Comparison of ENCODE assay signal across 9 mouse cellular contexts in genomic region chr2:38356428-38357260, GRCm38 (mm10). TPM values are rescaled to one million over a fixed set of nuclear protein-coding genes. Genes with fewer than 3 reads are reported as not detected.
DNase-seq lines count a peak whose midpoint lies in the region; ATAC-seq lines count a peak whose summit lies in the region.
"Had no signal": no experiment of that assay in that cellular context is flagged by ENCODE, and none has a peak within 500 bp of the region (broad histone marks: within the 10 kb centered on the region; RNA-seq: fewer than 3 reads in every experiment).

No protein-coding gene starts in this region.

- H3K4me3 ChIP-seq in lung, embryonic 15.5 days = 0 out of 2 replicates have a peak overlapping the region, but pooled peaks have one; percentile 4
- peak overlapping the region; percentile 93 for H3K4me3 ChIP-seq in forebrain, embryonic 11.5 days (ENCODE audit: low read depth, low read length)
- H3K4me3 ChIP-seq in limb, embryonic 13.5 days = peak overlapping the region; percentile 70
- H3K4me3 ChIP-seq in stomach, embryonic 14.5 days (ENCODE audit: low read depth, low read length) = peak overlapping the region; percentile 0; the same call in 1 of the 2 replicates

- no peaks in the 10 kb centered on the region for H3K36me3 ChIP-seq in lung, embryonic 15.5 days
- H3K36me3 ChIP-seq in forebrain, embryonic 11.5 days (ENCODE audit: control insufficient read depth, insufficient read depth, low read length) = peaks cover 11% of the 10 kb centered on the region; the same call in 1 of the 2 replicates
- peaks cover 12% of the 10 kb centered on the region for H3K36me3 ChIP-seq in limb, embryonic 13.5 days
- no peaks in the 10 kb centered on the region for H3K36me3 ChIP-seq in stomach, embryonic 14.5 days (ENCODE audit: control insufficient read depth, insufficient read depth, low read length)

- H3K9ac ChIP-seq in lung, embryonic 15.5 days = no peak overlapping the region
- peak overlapping the region; percentile 99 for H3K9ac ChIP-seq in forebrain, embryonic 11.5 days (ENCODE audit: low read length)
- H3K9ac ChIP-seq in limb, embryonic 13.5 days = peak overlapping the region; percentile 73
- H3K9ac ChIP-seq in stomach, embryonic 14.5 days (replicated peaks; ENCODE audit: low read depth, low read length) = no peak overlapping the region

- H3K27me3 ChIP-seq in lung, embryonic 15.5 days = peaks cover 100% of the 10 kb centered on the region
- peaks cover 23% of the 10 kb centered on the region for H3K27me3 ChIP-seq in forebrain, embryonic 11.5 days (ENCODE audit: control insufficient read depth, insufficient read depth, low read length)
- peaks cover 82% of the 10 kb centered on the region for H3K27me3 ChIP-seq in limb, embryonic 13.5 days
- peaks cover 88% of the 10 kb centered on the region for H3K27me3 ChIP-seq in stomach, embryonic 14.5 days (ENCODE audit: control insufficient read depth, insufficient read depth, low read length)

- peaks cover 16% of the 10 kb centered on the region for H3K4me1 ChIP-seq in lung, embryonic 15.5 days
- peaks cover 19% of the 10 kb centered on the region for H3K4me1 ChIP-seq in forebrain, embryonic 11.5 days (replicated peaks; ENCODE audit: control insufficient read depth, insufficient read depth, low read length)
- H3K4me1 ChIP-seq in limb, embryonic 13.5 days = peaks cover 65% of the 10 kb centered on the region
- H3K4me1 ChIP-seq in stomach, embryonic 14.5 days (ENCODE audit: control insufficient read depth, insufficient read depth, low read length) = peaks cover 9% of the 10 kb centered on the region; the same call in 1 of the 2 replicates

- peak overlapping the region; percentile 32 for H3K4me2 ChIP-seq in lung, embryonic 15.5 days
- peak overlapping the region; percentile 85 for H3K4me2 ChIP-seq in forebrain, embryonic 11.5 days (ENCODE audit: low read depth, low read length, severe bottlenecking)
- H3K4me2 ChIP-seq in limb, embryonic 13.5 days (replicated peaks) = peak overlapping the region; percentile 82
- H3K4me2 ChIP-seq in stomach, embryonic 14.5 days (replicated peaks; ENCODE audit: low read depth, low read length) = 0 out of 2 replicates have a peak overlapping the region, but pooled peaks have one; percentile 4

- no peak for DNase-seq in lung, postnatal 14 days
- peak; percentile 80 for DNase-seq in forebrain, embryonic 11.5 days (ENCODE audit: low spot score)
- DNase-seq: gastrocnemius, postnatal 14 days had no signal

- no peaks in the 10 kb centered on the region for H3K9me3 ChIP-seq in lung, embryonic 15.5 days
- no peaks in the 10 kb centered on the region for H3K9me3 ChIP-seq in forebrain, embryonic 11.5 days (ENCODE audit: control insufficient read depth, low read length)
- H3K9me3 ChIP-seq in limb, embryonic 13.5 days = no peaks in the 10 kb centered on the region
- H3K9me3 ChIP-seq in stomach, embryonic 14.5 days (ENCODE audit: control insufficient read depth, low read depth, low read length) = no peaks in the 10 kb centered on the region

- ATAC-seq in lung, embryonic 15.5 days (ENCODE audit: borderline replicate concordance, extremely low read depth, low FRiP score, low TSS enrichment) = no peak
- peak; percentile 20 for ATAC-seq in forebrain, embryonic 11.5 days (replicated peaks; ENCODE audit: low FRiP score)
- ATAC-seq in limb, embryonic 13.5 days (ENCODE audit: low FRiP score, low read depth) = no peak
- ATAC-seq in stomach, embryonic 14.5 days (ENCODE audit: insufficient number of reproducible peaks, insufficient read depth, low FRiP score, low read depth) = no peak
- ATAC-seq in erythroid progenitor cell, adult 5-6 weeks (replicated peaks; ENCODE audit: low FRiP score, poor library complexity, severe bottlenecking) = no peak
- ATAC-seq in frontal cortex, adult (ENCODE audit: low TSS enrichment) = no peak
- ATAC-seq: activated CD4-positive, CD25-positive, alpha-beta regulatory T cell, adult 4 months had no signal

- 3% methylated on average over 53 of the region's 53 CpGs for WGBS in lung, embryonic 15.5 days
- under 1% methylated on average over 53 of the region's 53 CpGs for WGBS in forebrain, embryonic 11.5 days
- 2% methylated on average over 53 of the region's 53 CpGs for WGBS in limb, embryonic 13.5 days
- WGBS in stomach, embryonic 14.5 days = 1% methylated on average over 53 of the region's 53 CpGs

- H3K27ac ChIP-seq in lung, embryonic 15.5 days = no peak overlapping the region
- peak overlapping the region; percentile 97 for H3K27ac ChIP-seq in forebrain, embryonic 11.5 days (ENCODE audit: low read depth, low read length)
- peak overlapping the region; percentile 44; the same call in 1 of the 2 replicates for H3K27ac ChIP-seq in limb, embryonic 13.5 days
- H3K27ac ChIP-seq in stomach, embryonic 14.5 days (ENCODE audit: low read length) = no peak overlapping the region

RNA-seq across cellular contexts. Expression of gene Lhx2, which starts 17.6 kb away (rescaled TPM):
- 0.05 TPM in 1 of 2 replicates, not detected in the other for polyA plus RNA-seq in lung, embryonic 15.5 days (2015; fragmentation: Nextera tagmentation; extraction: Ambion mirVana)
- 175 and 195 TPM in 2 replicates for polyA plus RNA-seq in forebrain, embryonic 11.5 days (2014; fragmentation: Nextera tagmentation; extraction: Ambion mirVana)
- polyA plus RNA-seq in limb, embryonic 13.5 days (2015; fragmentation: Nextera tagmentation; extraction: Ambion mirVana) = 15.4 and 17.4 TPM in 2 replicates
- polyA plus RNA-seq in stomach, embryonic 14.5 days (2014; fragmentation: Nextera tagmentation; extraction: Ambion mirVana) = not detected in 2 replicates
- total RNA-seq in erythroid progenitor cell, adult 5-6 weeks (2015; ENCODE audit: low replicate concordance) = not detected in 2 replicates
- not detected in 2 replicates for total RNA-seq in erythroid progenitor cell, adult 5-6 weeks (2017; ENCODE audit: low replicate concordance)
- polyA plus RNA-seq: activated CD4-positive, CD25-positive, alpha-beta regulatory T cell, adult 4 months had no signal

Comparison
In these comparisons a context has a peak if more than half of its experiments do, and no peak if none do; other contexts are left out.
1. H3K27ac ChIP-seq: peak in forebrain, embryonic 11.5 days (single experiment) and limb, embryonic 13.5 days (single experiment); none in lung, embryonic 15.5 days (single experiment) and stomach, embryonic 14.5 days (single experiment).
2. H3K4me2 ChIP-seq: peak in every context shown above with its lines; median percentile 85 in forebrain, embryonic 11.5 days; 82 in limb, embryonic 13.5 days; 32 in lung, embryonic 15.5 days; 4 in stomach, embryonic 14.5 days.
3. H3K4me3 ChIP-seq: peak in every context shown above with its lines; median percentile 93 in forebrain, embryonic 11.5 days; 70 in limb, embryonic 13.5 days; 4 in lung, embryonic 15.5 days; 0 in stomach, embryonic 14.5 days.
4. H3K9ac ChIP-seq: peak in forebrain, embryonic 11.5 days (single experiment) and limb, embryonic 13.5 days (single experiment); none in lung, embryonic 15.5 days (single experiment) and stomach, embryonic 14.5 days (single experiment).
5. RNA of gene Lhx2, which starts 17.6 kb away (polyA plus RNA-seq): 175 to 195 TPM in forebrain, embryonic 11.5 days and 15.4 to 17.4 TPM in limb, embryonic 13.5 days; 0.05 TPM in lung, embryonic 15.5 days and not detected in stomach, embryonic 14.5 days; every median in the first group is over 10 times any median in the second.